Mouse (Mus musculus): ENCODE data around the gene Fat1.

The Fat1 gene

GRCm38 (mm10) chr8:45068759-45069386 is 133.6 kb downstream of the Fat1 start, which contains the start of gene Mtnr1a:
TSS of gene Mtnr1a (plus strand) at chr8:45069137.
- peak; percentile 97 to 99 for DNase-seq

- no peak for DNase-seq
Measured at GRCm38 (mm10) chr8:45070949-45071348, 135.7 kb downstream of the Fat1 start.

GRCm38 (mm10) chr8:45080850-45081249 is 145.6 kb downstream of the Fat1 start:
- no peak for DNase-seq

GRCm38 (mm10) chr8:45093599-45093998 is 158.4 kb downstream of the Fat1 start:
- DNase-seq, result no peak
